Mouse (Mus musculus) MEL (cell line): ENCODE results near the gene Rtca. TPM values are rescaled to one million over a fixed set of nuclear protein-coding genes. Genes with fewer than 3 reads are reported as not detected.

Experiments
- DNase-seq: peaks from one replicate; pipeline ENCODE4 v3.0.0; 2011; ENCODE audit warnings: low read depth, low spot score
- H3K27ac ChIP-seq: 2 replicates; pipeline ENCODE4 v1.5.1; 2012; ENCODE audit warnings: low read depth, mild to moderate bottlenecking, control low read depth, low read length, moderate library complexity; ENCODE audit not compliant: control insufficient read depth
- H3K27me3 ChIP-seq, 2 experiments: fragments of 150-350 bp in 1 of 2; sonication (generic) in 1 of 2; 2 replicates each; pipeline ENCODE4 v1.6.1; 2012; ENCODE audit warnings: low read length in 2 of 2, mild to moderate bottlenecking in 2 of 2, improper control_type of control experiment in 1 of 2, moderate library complexity in 1 of 2; ENCODE audit not compliant: insufficient read depth in 2 of 2, control insufficient read depth in 1 of 2
- H3K36me3 ChIP-seq, 2 experiments: 2 replicates each; pipeline ENCODE4 v1.6.1; 2012 to 2014; ENCODE audit warnings: low read length in 2 of 2, improper control_type of control experiment in 1 of 2, inconsistent platforms in 1 of 2, mild to moderate bottlenecking in 1 of 2; ENCODE audit not compliant: insufficient read depth in 2 of 2, control insufficient read depth in 1 of 2
- H3K4me1 ChIP-seq, 2 experiments: fragments of 150-350 bp in 1 of 2; sonication (generic) in 1 of 2; 2 replicates each; pipeline ENCODE4 v1.6.1; 2012; ENCODE audit warnings: low read length in 2 of 2, improper control_type of control experiment in 1 of 2, mild to moderate bottlenecking in 1 of 2; ENCODE audit not compliant: insufficient read depth in 2 of 2, control insufficient read depth in 1 of 2
- H3K4me3 ChIP-seq, 2 experiments: fragments of 150-350 bp in 1 of 2; sonication (generic) in 1 of 2; 2 replicates each; pipeline ENCODE4 v1.5.1; 2012; ENCODE audit warnings: low read depth in 2 of 2, low read length in 2 of 2, mild to moderate bottlenecking in 2 of 2, moderate library complexity in 2 of 2, control low read depth in 1 of 2, improper control_type of control experiment in 1 of 2; ENCODE audit not compliant: control insufficient read depth in 1 of 2, insufficient read depth in 1 of 2
- H3K79me2 ChIP-seq: 2 replicates; pipeline ENCODE4 v1.6.1; 2012; ENCODE audit warnings: mild to moderate bottlenecking, low read length, moderate library complexity; ENCODE audit not compliant: control insufficient read depth, poor library complexity, insufficient read depth
- H3K9ac ChIP-seq: 2 replicates; pipeline ENCODE4 v1.6.1; 2012; ENCODE audit warnings: low read depth, mild to moderate bottlenecking, control low read depth, low read length, moderate library complexity; ENCODE audit not compliant: control insufficient read depth, poor library complexity, severe bottlenecking
- H3K9me3 ChIP-seq: fragments of 150-350 bp; sonication (generic); replicated peaks from 2 replicates; pipeline ENCODE4 v1.6.1; 2012; ENCODE audit warnings: mild to moderate bottlenecking, low read length, improper control_type of control experiment, moderate library complexity; ENCODE audit not compliant: insufficient read depth
- CHD1 ChIP-seq: IDR thresholded peaks from 2 replicates; pipeline ENCODE4 v1.6.1; 2012; ENCODE audit warnings: low read depth, mild to moderate bottlenecking, inconsistent platforms, low read length, improper control_type of control experiment
- CTCF ChIP-seq, 3 experiments: IDR thresholded peaks in 2 of 3; conservative IDR thresholded peaks in 1 of 3; 2 replicates each; pipeline ENCODE4 v1.5.1; 2011 to 2012; ENCODE audit warnings: low read length in 3 of 3, low read depth in 2 of 3, mild to moderate bottlenecking in 2 of 3, improper control_type of control experiment in 1 of 3, inconsistent platforms in 1 of 3, mixed read lengths in 1 of 3, moderate library complexity in 1 of 3; ENCODE audit not compliant: control insufficient read depth in 1 of 3, insufficient read depth in 1 of 3, poor library complexity in 1 of 3, severe bottlenecking in 1 of 3
- EP300 ChIP-seq, 2 experiments: IDR thresholded peaks; 2 replicates each; pipeline ENCODE4 v1.6.1; 2011; ENCODE audit warnings: improper control_type of control experiment in 2 of 2, low read length in 2 of 2, low read depth in 1 of 2, mild to moderate bottlenecking in 1 of 2
- ETS1 ChIP-seq: IDR thresholded peaks from 2 replicates; pipeline ENCODE4 v1.6.1; 2012; ENCODE audit warnings: low read depth, mild to moderate bottlenecking, inconsistent platforms, low read length, improper control_type of control experiment, moderate library complexity
- GABPA ChIP-seq: IDR thresholded peaks from 2 replicates; pipeline ENCODE4 v1.6.1; 2012; ENCODE audit warnings: low read depth, mild to moderate bottlenecking, inconsistent platforms, low read length, improper control_type of control experiment, moderate library complexity
- GATA1 ChIP-seq: IDR thresholded peaks from 2 replicates; pipeline ENCODE4 v1.6.1; 2011; ENCODE audit warnings: low read depth, low read length, improper control_type of control experiment
- JUND ChIP-seq: IDR thresholded peaks from 2 replicates; pipeline ENCODE4 v1.6.1; 2011; ENCODE audit warnings: low read depth, mild to moderate bottlenecking, improper control_type of control experiment, low read length
- MAZ ChIP-seq: IDR thresholded peaks from 2 replicates; pipeline ENCODE4 v1.6.1; 2012; ENCODE audit warnings: low read depth, mild to moderate bottlenecking, inconsistent platforms, low read length, improper control_type of control experiment
- NRF1 ChIP-seq: IDR thresholded peaks from 2 replicates; pipeline ENCODE4 v1.6.1; 2014; ENCODE audit warnings: low read depth, mild to moderate bottlenecking, inconsistent platforms, low read length, improper control_type of control experiment, moderate library complexity; ENCODE audit not compliant: poor library complexity, insufficient read depth, severe bottlenecking
- RAD21 ChIP-seq: IDR thresholded peaks from 2 replicates; pipeline ENCODE4 v1.6.1; 2011; ENCODE audit warnings: mild to moderate bottlenecking, low read depth, low read length, improper control_type of control experiment
- RCOR1 ChIP-seq: IDR thresholded peaks from 2 replicates; pipeline ENCODE4 v1.6.1; 2012; ENCODE audit warnings: low read depth, mild to moderate bottlenecking, inconsistent platforms, low read length, improper control_type of control experiment
- SMC3 ChIP-seq: IDR thresholded peaks from 2 replicates; pipeline ENCODE4 v1.6.1; 2011; ENCODE audit warnings: low read depth, low read length, improper control_type of control experiment
- TCF12 ChIP-seq: IDR thresholded peaks from 2 replicates; pipeline ENCODE4 v1.6.1; 2014; ENCODE audit warnings: low read depth, mild to moderate bottlenecking, inconsistent platforms, low read length, improper control_type of control experiment, moderate library complexity
- USF2 ChIP-seq, 2 experiments: IDR thresholded peaks; 2 replicates each; pipeline ENCODE4 v1.6.1; 2011 to 2012; ENCODE audit warnings: improper control_type of control experiment in 2 of 2, low read length in 2 of 2, borderline replicate concordance in 1 of 2, inconsistent platforms in 1 of 2, low read depth in 1 of 2, mild to moderate bottlenecking in 1 of 2; ENCODE audit not compliant: insufficient read depth in 1 of 2
- ZC3H11A ChIP-seq: IDR thresholded peaks from 2 replicates; pipeline ENCODE4 v1.6.1; 2012; ENCODE audit warnings: low read depth, mild to moderate bottlenecking, inconsistent platforms, low read length, improper control_type of control experiment
- ZMIZ1 ChIP-seq: IDR thresholded peaks from 2 replicates; pipeline ENCODE4 v1.6.1; 2012; ENCODE audit warnings: low read depth, mild to moderate bottlenecking, inconsistent platforms, low read length, improper control_type of control experiment, moderate library complexity
- polyA plus RNA-seq, 2 experiments: library from polyadenylated mRNA; stranded (reverse) in 1 of 2; unstranded in 1 of 2; fragments of >175 nt in 1 of 2; fragments of >200 nt in 1 of 2; gene quantifications; 2 replicates each; pipeline versions ENCODE4 v1.2.1 to v1.2.4; 2012; ENCODE audit warnings: low replicate concordance in 2 of 2, low read depth in 1 of 2; ENCODE audit not compliant: insufficient read length in 2 of 2, insufficient read depth in 1 of 2, missing spikeins in 1 of 2
- total RNA-seq: library from RNA; depleted of rRNA; stranded (reverse); fragments of 300-350 nt; gene quantifications from 2 replicates; pipeline ENCODE4 v1.2.3, GENCODE M21; 2012

Rtca gene
- total and polyA plus RNA-seq, 3 experiments = 68.3 to 307 (median 68.6) TPM

GRCm38 (mm10) chr3:116512904-116513716 lies 5.1 kb upstream of the Rtca start, which contains the start of gene Dbt (continued):
- TF ChIP-seq TCF12 (peak; percentile 40; the same call in 1 of the 2 replicates), MAZ (peak; percentile 68), ETS1 (peak; percentile 91), EP300 (IDR thresholded peaks at IDR 0.05; ENCODE audit: low read depth in 1 of 2, low read length in 2 of 2) (no peak)

GRCm38 (mm10) chr3:116512151-116512903 lies 4.3 kb upstream of the Rtca start:
- DNase-seq = peak; percentile 88

GRCm38 (mm10) chr3:116495671-116496070 lies 12.3 kb downstream of the Rtca start:
- Histone ChIP-seq H3K4me3 (no peak overlapping the region), H3K79me2 (no peaks in the 10 kb centered on the region), H3K27ac (no peak overlapping the region), H3K36me3 (peaks cover 0 to 6% of the 10 kb centered on the region in 2 experiments; a peak in 2 of 4 replicates), H3K27me3 (no peaks in the 10 kb centered on the region), H3K4me1 (no peaks in the 10 kb centered on the region), H3K9ac (no peak overlapping the region), H3K9me3 (no peaks in the 10 kb centered on the region)
- TF ChIP-seq CHD1 = no peak
- TF ChIP-seq ZMIZ1 = no peak
- no peak for TF ChIP-seq USF2 (IDR thresholded peaks at IDR 0.05; ENCODE audit: borderline replicate concordance in 1 of 2, insufficient read depth in 1 of 2, low read depth in 1 of 2, low read length in 2 of 2)
- no peak for TF ChIP-seq NRF1
- no peak for TF ChIP-seq EP300 (IDR thresholded peaks at IDR 0.05; ENCODE audit: low read depth in 1 of 2, low read length in 2 of 2)
- no peak for DNase-seq

More at GRCm38 (mm10) chr3:116512151-116512903, 4.3 kb upstream of the Rtca start:
- Histone ChIP-seq H3K27ac (no peak overlapping the region), H3K4me3 (peak overlapping the region; percentile 39 to 98), H3K9me3 (no peaks in the 10 kb centered on the region), H3K27me3 (no peaks in the 10 kb centered on the region), H3K4me1 (peaks cover 0 to 13% of the 10 kb centered on the region in 2 experiments; a peak in 2 of 4 replicates), H3K36me3 (peaks cover 0 to 16% of the 10 kb centered on the region in 2 experiments; a peak in 2 of 4 replicates), H3K79me2 (peaks cover 12% of the 10 kb centered on the region), H3K9ac (no peak overlapping the region)
- no peak for TF ChIP-seq JUND
- peak; percentile 56 to 76 (median 74) for TF ChIP-seq CTCF (IDR thresholded peaks at IDR 0.05 in 2 of 3, conservative IDR thresholded peaks at IDR 0.05 in 1 of 3; ENCODE audit: control insufficient read depth in 1 of 3, insufficient read depth in 1 of 3, low read depth in 2 of 3, low read length in 3 of 3, poor library complexity in 1 of 3, severe bottlenecking in 1 of 3)
- 0 out of 2 replicates have a peak, but pooled peaks have one; percentile 32 for TF ChIP-seq RCOR1
- no peak for TF ChIP-seq GATA1
- no peak for TF ChIP-seq GABPA
- TF ChIP-seq USF2 (IDR thresholded peaks at IDR 0.05; ENCODE audit: borderline replicate concordance in 1 of 2, insufficient read depth in 1 of 2, low read depth in 1 of 2, low read length in 2 of 2) = peak in 1 of 2 experiments; percentile 5; a peak in 1 of 4 replicates
- peak; percentile 59 for TF ChIP-seq RAD21
- peak; percentile 75 for TF ChIP-seq SMC3
- TF ChIP-seq ZC3H11A = peak; percentile 42; the same call in 1 of the 2 replicates
